Mouse (Mus musculus) stomach, embryonic 15.5 days (tissue): Measurements from ENCODE around the gene Th. TPM values are rescaled to one million over a fixed set of nuclear protein-coding genes. Genes with fewer than 3 reads are reported as not detected.

Experiments
- polyA plus RNA-seq: library from polyadenylated mRNA; unstranded; fragments of >200 nt; fragmentation: Nextera tagmentation; extraction: Ambion mirVana; gene quantifications from 2 replicates; pipeline ENCODE4 v1.2.1, GENCODE M21; 2015

Th gene
- polyA plus RNA-seq, 1 experiment from 2014 or later, result 5.7 TPM

Other genes with a start within 250 kb of the Th start
- 528 and 604 TPM in 2 replicates for gene Ins2, start 187.7 kb downstream of the Th start, polyA plus RNA-seq
- 5.5 and 6.1 TPM in 2 replicates for gene Ascl2, start 38.1 kb upstream of the Th start, polyA plus RNA-seq
- 3.6 and 7.3 TPM in 2 replicates for gene Tspan32, start 73.9 kb upstream of the Th start, polyA plus RNA-seq
- gene Cd81, start 121.6 kb upstream of the Th start, polyA plus RNA-seq, result 551 and 575 TPM in 2 replicates
- 78.7 and 84.8 TPM in 2 replicates for gene Tssc4, start 138.1 kb upstream of the Th start, polyA plus RNA-seq
- 14.1 and 16.0 TPM in 2 replicates for gene Trpm5, start 163.5 kb upstream of the Th start, polyA plus RNA-seq
- 9.1 and 13.2 TPM in 2 replicates for gene Kcnq1, start 175.2 kb upstream of the Th start, polyA plus RNA-seq